Mouse (Mus musculus) right cerebral cortex, postnatal 14 days (tissue): ENCODE measurements around the gene Ccdc92.

Experiments used
- DNase-seq: peaks from one replicate; pipeline ENCODE4 v3.0.0; 2022

The Ccdc92 gene

DNA sequence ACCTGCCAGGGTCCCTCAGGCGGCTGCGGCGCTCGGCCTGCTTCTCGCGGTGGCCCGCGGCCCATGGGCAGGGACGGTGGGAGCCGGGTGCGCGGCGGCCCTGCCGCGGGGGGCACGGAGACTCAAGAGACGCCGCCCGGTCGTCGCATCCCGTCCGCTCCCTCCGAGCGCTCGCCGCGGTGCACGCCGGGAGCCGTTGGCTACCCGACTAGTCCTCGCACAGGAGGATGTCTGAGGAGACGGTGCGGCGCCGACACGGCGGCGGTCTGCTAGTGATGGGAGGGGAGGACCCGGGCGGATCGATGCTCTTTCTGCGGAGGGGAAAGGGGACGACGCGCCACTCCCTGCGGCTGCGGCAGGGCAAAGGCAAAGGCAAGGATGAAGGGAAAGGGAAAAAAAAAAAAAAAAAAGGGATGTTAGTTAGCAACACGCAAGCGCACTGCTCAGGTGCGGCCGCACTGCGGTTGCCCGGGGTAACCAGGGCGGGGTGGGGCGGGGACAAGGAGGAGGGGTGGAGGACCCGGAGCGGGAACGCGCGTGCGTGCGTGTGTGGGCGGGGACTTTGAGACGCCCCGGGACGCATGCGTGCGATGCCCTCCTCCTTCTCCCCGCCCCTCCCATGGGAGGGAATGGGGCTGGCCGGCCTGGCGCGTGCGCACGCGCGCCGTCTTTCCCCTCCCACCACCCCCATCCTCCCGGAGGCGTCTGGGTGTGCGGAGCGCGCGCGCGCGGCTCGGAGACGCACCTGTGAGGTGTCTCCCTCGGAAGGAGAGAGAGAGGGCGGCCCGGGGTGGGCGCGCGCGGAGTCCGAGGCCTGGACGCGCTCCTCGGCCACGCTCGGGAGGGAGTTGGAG lies at the start of gene Ccdc92, which contains the start of gene Zfp664:
Gene Ccdc92, minus strand, starts transcription at position 412 of the 854 bp plus-strand sequence.
Gene Zfp664, plus strand, starts transcription at position 679 of the 854 bp plus-strand sequence.
- DNase-seq = peak; percentile 99

DNA sequence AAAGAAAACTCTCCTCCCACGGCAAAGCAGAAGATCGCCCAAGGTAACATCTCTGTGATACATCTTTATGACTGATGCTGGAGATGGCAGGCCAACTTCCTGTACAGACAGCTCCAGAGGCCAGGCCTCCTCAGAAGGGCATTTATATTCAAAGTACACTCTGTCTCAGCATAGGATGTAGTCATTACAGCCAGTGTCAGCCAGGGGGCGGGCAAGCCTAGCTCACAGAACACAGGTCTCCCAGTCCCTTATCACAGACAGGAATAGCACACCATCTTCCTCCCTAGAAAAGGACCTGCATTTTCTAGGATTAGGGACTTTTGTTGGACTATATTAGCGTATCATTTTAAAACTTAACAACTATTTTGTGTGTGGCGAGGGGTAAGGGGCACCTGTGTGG lies 46.6 kb upstream of the Ccdc92 start:
- DNase-seq = peak; percentile 83

DNA sequence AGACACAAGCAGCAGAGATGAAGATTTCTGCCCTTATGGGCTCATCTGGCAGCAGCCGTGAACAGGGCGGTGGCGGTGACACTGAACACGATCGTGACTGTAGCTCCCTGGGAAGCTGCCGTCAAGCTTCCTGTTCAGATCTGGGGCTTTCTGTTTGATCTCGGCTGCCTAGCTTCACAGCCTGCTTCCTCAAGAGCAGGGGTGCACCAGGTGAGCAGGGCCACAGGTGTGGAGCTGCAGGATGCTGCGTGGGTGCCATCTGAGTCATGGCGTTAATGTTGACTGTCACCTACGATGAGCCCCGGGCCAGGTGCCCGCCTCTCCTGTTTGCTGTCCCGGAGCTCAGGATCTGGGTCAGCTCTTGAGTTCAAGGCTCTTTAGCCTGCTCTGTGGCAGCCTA lies 44.7 kb upstream of the Ccdc92 start:
- DNase-seq = no peak

DNA sequence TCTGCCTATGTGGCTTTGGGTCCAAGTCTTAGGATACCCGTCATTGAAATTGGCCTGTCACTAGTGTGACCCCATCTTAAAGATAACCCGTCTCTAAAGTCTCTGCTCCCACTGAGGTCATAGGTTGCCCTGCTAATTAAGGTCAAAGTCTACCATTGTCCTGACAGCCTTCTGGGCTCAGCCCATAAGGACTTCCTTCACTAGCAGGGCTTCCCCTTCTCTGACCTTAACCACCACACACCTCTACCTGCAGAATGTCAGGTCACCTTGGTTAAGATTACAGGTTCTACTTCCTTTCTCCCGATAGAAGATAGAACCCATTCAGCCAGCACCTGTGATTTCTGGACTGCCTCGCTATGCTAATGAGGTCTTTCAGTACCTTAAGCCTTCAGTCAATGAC lies 41.6 kb upstream of the Ccdc92 start:
- DNase-seq = no peak

DNA sequence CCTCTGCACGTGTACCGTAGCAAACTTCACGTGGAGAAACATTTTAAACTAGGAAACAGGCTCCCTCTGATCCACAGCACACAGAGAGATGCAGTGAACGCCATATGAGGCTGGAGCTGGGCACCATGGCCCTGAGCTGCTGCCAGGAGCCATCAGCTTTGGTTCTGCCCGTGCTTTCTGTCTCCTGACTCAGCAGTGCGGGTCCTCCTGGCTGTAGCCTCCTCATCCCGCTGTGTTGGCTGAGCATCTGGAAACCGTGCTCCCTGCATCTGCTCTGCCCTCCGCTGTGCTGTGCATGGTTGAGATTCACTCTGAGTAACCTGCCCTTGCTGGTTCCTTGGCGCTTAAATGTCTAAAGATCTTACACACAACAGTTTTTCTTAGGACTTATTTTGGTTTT lies 40.0 kb upstream of the Ccdc92 start:
- no peak for DNase-seq

DNA sequence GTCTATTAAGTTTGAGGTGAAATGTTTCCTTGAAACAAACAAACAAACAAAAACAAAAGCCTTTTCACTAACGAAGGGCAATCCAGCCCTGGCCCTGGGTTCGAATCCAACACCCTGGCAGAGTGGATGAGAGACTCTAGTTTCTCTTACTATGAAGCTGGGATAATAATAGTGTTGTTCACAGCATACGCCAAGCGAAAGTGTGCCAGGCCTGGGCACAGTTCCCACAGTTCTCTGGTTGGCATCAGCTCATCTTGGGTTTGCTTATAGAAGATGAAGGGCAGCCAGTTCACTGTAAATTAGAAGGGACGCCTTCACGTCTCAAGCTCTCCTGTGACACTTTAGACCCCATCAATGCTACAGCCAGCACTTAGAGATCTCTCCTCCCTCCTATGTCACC lies 39.5 kb upstream of the Ccdc92 start:
- DNase-seq = peak; percentile 59

DNA sequence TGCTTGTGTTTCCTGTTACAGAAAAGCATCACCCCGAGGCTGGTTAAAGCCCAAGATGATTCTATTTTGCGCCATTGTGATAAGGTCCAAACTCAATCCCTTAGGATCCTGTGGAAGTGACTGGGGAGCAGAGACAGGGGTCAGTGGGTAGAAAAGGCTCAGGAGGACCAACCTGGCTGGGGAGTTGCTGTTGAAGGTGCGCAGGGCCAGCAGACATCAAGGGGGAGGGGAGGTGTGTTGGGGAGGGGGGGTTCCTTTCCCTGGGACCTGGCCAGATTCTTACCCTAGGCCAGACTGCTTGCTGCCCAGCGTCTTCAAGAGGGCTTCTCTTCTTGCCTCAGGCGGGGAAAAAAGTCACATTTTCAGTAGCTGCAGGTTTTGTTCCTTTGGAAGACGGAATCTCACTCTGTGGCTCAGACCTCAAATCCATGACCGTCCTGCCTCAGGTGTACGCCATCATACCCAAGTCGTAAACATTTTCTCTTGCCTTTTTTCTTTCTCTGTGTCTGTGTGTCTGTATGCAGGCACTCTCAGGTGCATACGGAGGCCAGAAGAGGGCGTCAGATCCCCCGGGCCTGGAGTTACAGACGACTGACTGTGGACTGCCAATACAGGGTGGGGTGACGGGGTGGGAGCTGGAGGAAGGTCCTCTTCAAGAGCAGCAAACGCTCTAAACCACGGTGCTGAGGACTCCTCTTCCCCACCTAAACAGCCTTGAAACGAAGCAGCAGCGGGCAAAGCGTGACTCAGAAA lies 38.7 kb upstream of the Ccdc92 start:
- DNase-seq = no peak

DNA sequence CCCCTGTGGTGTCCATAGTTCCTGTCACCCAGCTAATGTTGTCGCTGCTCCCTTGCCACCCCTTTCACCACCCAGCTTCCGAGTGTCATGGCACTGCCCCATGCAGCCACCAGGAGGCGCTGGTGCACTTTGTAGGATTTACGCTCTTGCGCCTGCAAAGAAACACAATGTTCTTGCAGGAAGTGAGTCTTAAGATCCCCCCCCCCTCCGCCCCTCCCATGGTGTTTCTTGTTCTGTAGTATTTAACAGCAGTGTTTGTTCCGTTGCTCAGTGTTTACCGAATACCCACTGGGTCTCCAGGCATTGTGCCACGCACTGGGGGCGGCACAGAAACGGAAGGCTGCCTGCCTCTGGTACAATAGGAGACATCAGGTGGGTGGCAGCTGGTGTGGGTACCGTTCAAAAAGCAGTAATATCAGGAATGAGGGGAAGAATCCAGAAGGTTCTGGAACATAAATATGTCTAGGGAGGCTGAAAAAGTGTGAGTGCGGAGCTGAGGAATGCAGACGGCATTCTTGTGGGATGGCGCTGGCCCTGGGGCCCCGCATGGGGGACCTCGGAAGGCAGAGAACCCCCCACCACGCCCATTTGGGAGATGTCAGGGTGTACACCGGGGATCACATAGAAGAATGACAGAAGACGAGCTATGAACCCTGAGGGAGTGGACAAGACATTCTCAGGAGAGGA lies 37.9 kb upstream of the Ccdc92 start:
- DNase-seq = peak; percentile 82

DNA sequence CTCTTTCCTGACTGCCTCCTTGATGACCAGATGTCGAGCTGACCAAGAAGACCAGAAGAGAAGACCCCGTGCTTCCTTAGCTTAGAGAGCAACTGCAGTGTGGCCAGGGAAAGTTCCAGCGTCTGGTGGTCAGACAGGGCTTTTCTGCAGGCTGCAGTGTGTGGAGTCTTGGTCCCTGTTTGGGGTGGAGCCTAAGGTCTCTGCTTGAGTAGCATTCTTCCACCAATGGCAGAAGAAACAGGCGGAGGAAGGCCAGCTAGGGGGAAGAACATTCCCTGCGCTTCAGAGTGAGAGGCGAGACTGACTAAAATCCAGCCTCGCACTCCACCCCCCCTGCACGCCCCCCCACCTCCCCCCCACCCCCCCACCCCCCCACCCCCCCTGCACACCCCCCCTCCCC lies 33.9 kb upstream of the Ccdc92 start:
- DNase-seq = no peak

DNA sequence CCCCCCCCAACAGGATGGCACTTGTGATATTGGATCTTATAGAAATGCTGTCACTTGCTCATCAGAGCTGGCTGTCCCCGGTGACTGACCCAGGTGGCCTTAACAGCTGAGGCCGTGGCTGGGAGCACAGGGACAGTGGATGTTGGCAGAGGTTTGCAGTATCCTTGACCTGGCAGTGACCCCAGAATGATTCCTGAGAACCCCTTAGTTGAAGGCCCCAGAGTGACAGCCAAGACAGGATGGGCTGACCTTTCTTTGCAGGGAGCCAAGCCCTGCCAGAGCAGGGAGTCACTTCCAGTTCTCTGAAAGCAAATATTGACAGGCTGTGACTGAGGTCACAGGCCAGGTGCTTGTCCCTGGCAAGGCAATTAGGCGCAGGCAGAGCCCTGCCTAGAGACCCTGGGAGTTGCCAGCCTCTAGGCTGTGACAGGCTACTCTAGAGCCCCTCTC lies 29.7 kb upstream of the Ccdc92 start:
- DNase-seq = no peak

DNA sequence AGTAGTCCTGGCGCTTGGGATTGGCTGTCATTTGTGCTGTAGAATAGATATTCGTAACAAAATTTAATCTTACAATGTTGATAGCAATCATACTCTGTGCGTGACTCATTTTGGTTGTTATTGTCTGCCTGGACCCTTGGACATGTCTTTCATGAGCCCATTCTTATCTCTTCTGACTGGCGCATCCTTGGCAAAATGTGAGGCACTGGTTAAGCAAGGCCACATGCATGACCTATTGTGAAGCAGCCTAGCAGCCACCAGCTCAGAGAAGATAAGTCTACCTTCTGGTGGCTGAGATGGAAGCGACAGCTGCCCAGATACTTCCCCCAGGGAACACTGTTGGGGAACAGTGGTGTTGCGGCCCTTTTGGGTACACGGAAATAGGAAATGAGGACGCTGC lies 26.4 kb upstream of the Ccdc92 start:
- DNase-seq = no peak

DNA sequence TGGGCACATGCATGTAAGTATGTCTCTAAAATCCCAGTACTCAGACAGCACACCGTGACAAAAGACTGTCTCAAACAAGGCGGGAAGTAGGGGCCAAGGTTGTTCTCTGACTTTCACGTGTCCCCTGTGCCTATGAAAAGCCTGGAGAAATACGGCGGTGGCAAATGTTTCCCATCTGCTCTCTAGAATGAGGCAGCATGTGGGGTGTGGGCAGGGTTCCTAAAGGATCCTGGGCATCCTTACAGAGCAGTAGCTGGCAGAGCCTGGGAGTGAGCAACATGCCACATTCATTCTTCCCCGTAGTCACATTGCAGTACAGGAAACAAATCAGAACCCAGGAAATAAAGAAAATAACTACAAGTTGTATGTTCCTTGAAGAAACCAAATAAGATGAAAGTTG lies 21.7 kb upstream of the Ccdc92 start:
- DNase-seq = peak; percentile 51

DNA sequence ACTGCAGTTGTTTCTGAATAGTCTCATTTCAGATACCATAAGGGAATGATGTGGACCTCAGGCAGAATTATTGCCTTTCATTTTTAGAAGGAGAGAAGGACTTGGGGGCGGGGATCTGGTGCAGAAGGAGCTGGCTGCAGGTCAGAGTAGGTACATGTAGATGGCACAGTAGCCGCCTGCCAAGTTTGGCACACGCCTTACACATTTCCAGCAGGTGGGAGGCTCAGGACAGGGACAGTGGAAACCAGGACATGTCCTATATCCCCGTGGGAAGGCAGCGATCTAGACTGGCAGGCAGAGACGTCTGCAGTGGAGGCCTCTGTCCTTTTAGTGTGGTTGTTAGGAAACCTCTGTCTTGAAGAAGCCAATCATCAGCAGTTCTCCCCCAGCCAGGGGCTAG lies 17.6 kb upstream of the Ccdc92 start:
- no peak for DNase-seq

DNA sequence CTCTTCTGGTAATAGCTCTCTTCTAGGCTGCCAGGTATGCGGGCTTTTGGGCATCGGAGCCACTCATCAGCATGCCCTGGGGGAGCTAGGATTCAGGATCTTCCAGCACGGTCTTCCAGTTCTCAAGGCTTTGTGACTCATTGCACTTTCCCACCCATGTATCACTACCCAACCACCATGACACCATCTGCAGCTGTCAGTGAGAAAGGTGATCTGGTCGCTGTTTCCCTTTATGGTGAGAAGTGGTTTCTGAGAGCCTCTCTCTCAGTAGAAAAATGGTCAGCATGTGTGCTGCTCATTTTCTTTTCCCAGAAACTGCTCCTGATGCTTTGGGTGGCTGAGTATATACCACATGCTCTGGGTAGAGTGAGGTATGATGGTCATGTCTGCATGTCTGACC lies 17.0 kb upstream of the Ccdc92 start:
- no peak for DNase-seq

DNA sequence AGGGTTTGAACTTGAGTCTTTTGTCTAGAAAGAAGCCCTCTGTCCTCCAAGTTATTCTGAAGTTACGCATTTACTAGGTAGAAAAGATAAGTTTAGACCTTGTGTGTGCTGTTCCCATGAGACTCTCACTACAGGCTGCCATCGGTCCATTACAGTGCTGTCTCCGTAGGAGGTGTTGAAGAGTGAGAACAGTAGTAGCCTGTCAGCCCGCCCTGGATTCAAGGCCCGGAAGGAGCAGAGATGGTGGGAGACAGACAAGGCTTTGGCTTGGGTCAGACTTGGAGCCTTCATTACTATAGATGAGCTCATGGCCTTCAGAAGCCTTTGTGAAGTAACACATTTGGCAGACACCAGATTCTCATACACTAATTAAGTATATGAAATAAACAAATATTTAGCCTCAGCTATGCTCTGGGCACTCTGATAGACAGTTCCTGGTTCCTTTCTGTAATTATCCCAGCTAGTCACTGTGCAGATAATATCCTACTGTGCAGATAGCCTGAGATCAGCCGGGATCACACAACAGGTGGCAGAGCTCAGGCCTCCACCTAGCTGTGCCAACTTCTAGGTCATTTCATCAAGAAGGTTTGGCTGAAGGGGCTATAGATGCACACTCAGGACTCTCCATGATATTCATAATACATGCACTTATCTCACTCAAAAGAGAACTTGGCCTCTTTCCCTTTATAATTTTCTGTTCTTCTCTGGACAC lies 11.8 kb upstream of the Ccdc92 start:
- no peak for DNase-seq

DNA sequence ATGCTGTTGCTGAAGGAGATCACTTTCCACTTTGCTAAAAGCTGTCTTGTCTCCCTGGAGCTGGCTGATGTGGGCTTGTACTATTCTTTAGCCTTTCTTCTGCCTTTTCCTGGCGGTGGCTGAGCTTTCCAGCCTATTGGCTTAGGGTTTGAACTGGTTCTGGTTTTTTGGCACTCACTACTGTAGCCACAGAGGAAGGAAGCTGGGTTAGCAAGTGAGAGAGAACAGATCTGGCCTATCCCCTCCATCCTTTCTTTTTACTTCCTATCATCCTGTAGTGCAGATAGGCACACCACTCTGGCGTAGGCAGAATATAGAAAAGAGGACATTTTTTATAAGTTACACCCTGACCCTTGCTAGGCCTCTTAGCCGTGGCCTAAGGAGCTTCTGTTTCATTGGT lies 10.9 kb upstream of the Ccdc92 start:
- no peak for DNase-seq

DNA sequence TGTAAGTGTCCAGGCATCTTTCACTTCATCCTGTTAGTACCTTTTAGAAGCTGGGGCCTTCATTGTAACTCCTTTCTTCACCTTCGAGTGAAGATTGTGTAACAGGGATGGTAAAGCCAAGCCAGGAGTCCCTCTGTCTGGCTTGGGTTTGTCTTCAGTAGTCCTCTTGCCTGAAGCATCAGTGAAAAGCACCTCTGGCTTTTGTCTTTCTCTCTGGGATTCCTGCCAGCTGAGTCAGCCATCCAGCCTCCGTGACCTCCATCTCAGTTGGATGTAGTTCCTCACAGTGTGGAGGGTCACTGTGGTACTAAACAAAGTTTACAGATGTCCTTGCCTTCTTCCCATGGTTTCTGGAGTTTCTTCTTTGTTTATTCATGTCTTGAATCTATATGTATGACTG lies 9.8 kb upstream of the Ccdc92 start:
- DNase-seq = no peak

DNA sequence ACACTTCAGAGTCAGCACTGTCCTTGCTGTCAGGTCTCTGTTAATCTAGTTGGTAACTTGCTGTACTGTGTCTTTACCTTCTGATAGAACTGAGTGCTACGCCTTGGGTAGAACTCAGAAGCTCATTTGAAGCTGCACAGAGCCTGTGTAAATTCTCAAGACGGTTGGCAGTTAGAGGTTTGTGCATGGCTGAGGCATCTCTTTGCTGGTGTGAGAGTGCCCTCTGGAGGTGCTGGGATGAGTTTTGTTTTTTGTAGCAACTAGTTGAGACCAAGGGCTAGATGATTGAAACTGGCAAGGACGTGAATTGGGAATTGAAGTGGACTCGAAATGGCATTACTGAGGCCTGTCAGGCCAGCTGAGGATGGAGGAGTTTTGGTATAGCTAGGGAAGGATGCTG lies 6.8 kb upstream of the Ccdc92 start:
- DNase-seq = peak; percentile 65

DNA sequence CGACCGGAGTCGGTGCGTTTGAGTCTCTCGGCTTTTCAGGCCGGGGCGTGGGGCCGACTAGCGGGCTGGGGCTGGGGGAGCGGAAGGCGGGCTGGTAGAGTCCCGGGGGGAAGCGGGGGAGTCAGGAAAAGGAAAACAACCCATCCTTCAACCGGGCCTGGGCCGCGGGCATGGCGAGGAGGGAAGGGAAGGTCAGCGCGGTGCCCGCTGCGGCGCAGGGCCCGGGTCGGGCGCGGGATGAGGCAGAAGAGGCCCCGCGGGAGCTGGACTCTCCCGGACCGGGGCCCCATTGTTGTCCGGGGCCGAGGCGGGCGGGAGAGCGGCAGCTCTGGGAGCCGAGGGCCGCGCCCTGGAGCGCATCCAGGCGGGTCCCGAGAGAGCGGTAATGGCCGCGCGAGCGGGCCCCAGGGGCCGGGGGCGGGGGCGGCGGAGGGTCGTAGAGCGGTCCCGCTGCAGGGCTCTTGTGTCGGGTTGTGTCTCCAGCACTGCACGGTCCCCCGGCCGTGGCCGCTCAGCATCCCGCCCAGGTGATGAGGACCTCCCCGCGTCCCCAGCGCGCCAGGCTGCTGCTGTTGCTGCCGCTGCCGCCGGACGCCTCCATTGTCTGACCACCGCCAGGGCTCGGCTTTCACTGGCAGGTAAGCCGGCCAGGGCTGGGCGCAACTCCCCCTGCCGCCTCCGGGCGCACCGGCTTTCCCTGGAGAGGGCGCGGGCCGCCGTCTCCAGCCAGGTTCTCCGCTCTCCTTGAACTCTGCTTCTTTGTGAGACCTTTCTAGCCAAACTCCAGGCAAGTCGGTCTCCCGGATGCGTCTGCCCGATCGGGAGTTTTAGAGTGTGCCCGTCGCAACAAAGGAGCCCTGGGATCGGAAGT lies 882 bp upstream of the Ccdc92 start:
- DNase-seq = peak; percentile 27

DNA sequence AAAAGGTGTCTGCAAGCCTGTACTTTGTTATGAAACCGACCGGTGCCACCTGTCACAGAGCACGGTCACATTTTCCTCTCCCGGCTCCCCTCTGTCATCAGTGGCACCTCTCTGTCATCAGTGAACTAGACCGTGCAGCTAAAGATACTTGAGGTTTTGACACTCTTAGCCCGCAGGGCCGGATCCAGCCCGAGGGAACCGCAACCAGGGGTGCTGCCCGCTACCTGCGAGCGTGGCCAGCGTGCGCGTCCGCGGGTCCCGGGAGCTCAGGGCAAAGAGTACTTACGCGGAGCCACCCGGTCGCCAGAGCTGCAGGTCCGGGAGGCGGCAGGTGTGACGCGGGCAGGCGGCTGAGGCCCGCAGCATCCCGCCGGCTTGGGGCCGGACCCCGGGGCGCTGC lies 761 bp downstream of the Ccdc92 start:
- no peak for DNase-seq

DNA sequence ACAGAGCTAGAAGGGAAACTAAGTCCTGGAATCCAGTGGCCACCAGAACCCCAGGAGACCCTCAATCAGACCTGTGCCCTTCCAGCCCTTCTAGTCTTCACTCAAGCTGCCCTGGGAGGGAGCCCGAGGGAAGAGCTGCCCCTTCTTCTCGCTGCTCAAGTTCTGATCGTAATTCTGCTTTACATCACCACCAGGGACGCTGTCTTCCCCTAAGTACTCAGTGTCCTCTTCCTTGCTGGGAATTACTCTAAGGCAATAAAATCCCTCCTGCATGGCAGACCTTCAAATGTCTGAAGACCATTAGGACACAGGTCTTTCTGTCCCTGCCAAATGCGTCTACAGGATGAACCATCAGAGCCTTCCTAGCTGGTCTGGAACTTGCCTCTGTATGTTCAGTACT lies 2.2 kb downstream of the Ccdc92 start:
- peak; percentile 19 for DNase-seq

DNA sequence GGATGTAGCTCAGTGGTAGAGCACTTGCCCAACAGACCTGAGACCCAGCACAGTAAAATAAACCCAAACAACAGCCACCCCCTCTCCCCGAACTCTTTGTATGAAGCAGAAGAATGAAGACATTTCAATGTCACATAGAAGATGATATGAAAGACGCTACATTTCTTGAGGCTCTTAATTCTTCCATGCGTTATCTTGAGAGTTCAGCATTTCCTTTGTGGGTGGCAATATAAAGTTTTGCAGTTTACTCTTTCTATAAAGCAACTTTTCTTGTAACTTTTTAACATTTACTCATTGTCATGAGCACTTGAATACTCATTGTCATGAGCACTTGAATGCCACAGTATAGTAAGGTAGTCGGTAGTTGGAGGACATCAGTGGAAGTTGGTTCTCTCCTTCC lies 8.0 kb downstream of the Ccdc92 start:
- no peak for DNase-seq
